Mouse (Mus musculus) heart, embryonic 15.5 days (tissue): Measurements from ENCODE around the gene Tmem38b. TPM values are rescaled to one million over a fixed set of nuclear protein-coding genes. Genes with fewer than 3 reads are reported as not detected.

Experiments
- ATAC-seq: fragments of 200-750 bp; cut with Nextera tagmentation; replicated peaks from 2 replicates; pipeline ENCODE4 v1.8.0; 2017; ENCODE audit warnings: low read depth, moderate TSS enrichment; ENCODE audit not compliant: insufficient number of reproducible peaks, insufficient read depth, low FRiP score
- H3K27ac ChIP-seq: fragments of 300-500 bp; sonication (generic); 2 replicates; pipeline ENCODE4 v1.5.1; 2015; ENCODE audit warnings: mild to moderate bottlenecking, inconsistent platforms
- H3K27me3 ChIP-seq: fragments of 300-500 bp; sonication (generic); 2 replicates; pipeline ENCODE4 v1.6.1; 2015; ENCODE audit warnings: inconsistent platforms
- H3K36me3 ChIP-seq: fragments of 300-500 bp; sonication (generic); 2 replicates; pipeline ENCODE4 v1.6.1; 2015; ENCODE audit warnings: mild to moderate bottlenecking, inconsistent platforms
- H3K4me1 ChIP-seq: fragments of 300-500 bp; sonication (generic); replicated peaks from 2 replicates; pipeline ENCODE4 v1.6.1; 2015; ENCODE audit warnings: inconsistent platforms
- H3K4me2 ChIP-seq: fragments of 300-500 bp; sonication (generic); 2 replicates; pipeline ENCODE4 v1.6.1; 2015; ENCODE audit warnings: inconsistent platforms, mild to moderate bottlenecking, moderate library complexity
- H3K4me3 ChIP-seq: fragments of 300-500 bp; sonication (generic); 2 replicates; pipeline ENCODE4 v1.5.1; 2015; ENCODE audit warnings: mild to moderate bottlenecking, inconsistent platforms
- H3K9ac ChIP-seq: fragments of 300-500 bp; sonication (generic); 2 replicates; pipeline ENCODE4 v1.6.1; 2015; ENCODE audit warnings: mild to moderate bottlenecking, inconsistent platforms
- H3K9me3 ChIP-seq: fragments of 300-500 bp; sonication (generic); replicated peaks from 2 replicates; pipeline ENCODE4 v1.6.1; 2016; ENCODE audit warnings: inconsistent platforms
- WGBS: fragments of 180-500 bp; shearing (Covaris S2); methylation state at CpG from one replicate; pipeline ENCODE4 v1.1.7; 2015; ENCODE audit warnings: mixed read lengths; 5-methylcytosine and 5-hydroxymethylcytosine counted together
- polyA plus RNA-seq: library from polyadenylated mRNA; unstranded; fragments of >200 nt; fragmentation: Nextera tagmentation; extraction: Ambion mirVana; gene quantifications from 2 replicates; pipeline ENCODE4 v1.2.1, GENCODE M21; 2015

Tmem38b gene
- polyA plus RNA-seq, 1 experiment from 2014 or later = 7.7 TPM

- H3K4me1 ChIP-seq = peaks cover 21% of the 10 kb centered on the region
- no peaks in the 10 kb centered on the region for H3K27me3 ChIP-seq
- no peaks in the 10 kb centered on the region for H3K9me3 ChIP-seq
- no peak overlapping the region for H3K4me2 ChIP-seq
- WGBS = 22% methylated on average over 3 of the region's 3 CpGs
- H3K36me3 ChIP-seq = no peaks in the 10 kb centered on the region
- peak; percentile 61; the same call in 1 of the 2 replicates for ATAC-seq
- H3K9ac ChIP-seq = no peak overlapping the region
- H3K4me3 ChIP-seq = no peak overlapping the region
- no peak overlapping the region for H3K27ac ChIP-seq
These were observed 6.5 kb downstream of the Tmem38b start for GRCm38 (mm10) chr4:53832321-53832720.

- Histone ChIP-seq H3K36me3 (no peaks in the 10 kb centered on the region), H3K4me1 (peaks cover 21% of the 10 kb centered on the region), H3K4me3 (no peak overlapping the region), H3K27me3 (no peaks in the 10 kb centered on the region), H3K27ac (no peak overlapping the region), H3K9ac (no peak overlapping the region), H3K9me3 (no peaks in the 10 kb centered on the region), H3K4me2 (no peak overlapping the region)
- ATAC-seq = 0 out of 2 replicates have a peak, but pooled peaks have one; percentile 43
- WGBS = 13% methylated on average over 5 of the region's 5 CpGs
These were observed 11.1 kb downstream of the Tmem38b start for GRCm38 (mm10) chr4:53836978-53837377.

- 67% methylated on average over 15 of the region's 15 CpGs for WGBS
- ATAC-seq = 0 out of 2 replicates have a peak, but pooled peaks have one; percentile 47
These were observed 14.5 kb downstream of the Tmem38b start for GRCm38 (mm10) chr4:53840158-53840870.

GRCm38 (mm10) chr4:53843553-53843952 is 17.7 kb downstream of the Tmem38b start:
- H3K9ac ChIP-seq = no peak overlapping the region
- peaks cover 12% of the 10 kb centered on the region for H3K4me1 ChIP-seq
- 51% methylated on average over 8 of the region's 8 CpGs for WGBS
- H3K9me3 ChIP-seq = no peaks in the 10 kb centered on the region
- H3K4me2 ChIP-seq = no peak overlapping the region
- no peaks in the 10 kb centered on the region for H3K27me3 ChIP-seq
- no peak; the same call in 1 of the 2 replicates for ATAC-seq
- no peak overlapping the region for H3K4me3 ChIP-seq
- H3K27ac ChIP-seq = no peak overlapping the region
- H3K36me3 ChIP-seq = no peaks in the 10 kb centered on the region

More at GRCm38 (mm10) chr4:53840158-53840870, 14.5 kb downstream of the Tmem38b start:
- Histone ChIP-seq H3K4me2 (no peak overlapping the region), H3K36me3 (no peaks in the 10 kb centered on the region), H3K4me1 (peaks cover 21% of the 10 kb centered on the region), H3K27me3 (no peaks in the 10 kb centered on the region), H3K9ac (no peak overlapping the region), H3K4me3 (no peak overlapping the region), H3K27ac (no peak overlapping the region), H3K9me3 (no peaks in the 10 kb centered on the region)

- Histone ChIP-seq H3K4me1 (peaks cover 12% of the 10 kb centered on the region), H3K4me3 (no peak overlapping the region), H3K27ac (no peak overlapping the region), H3K9me3 (no peaks in the 10 kb centered on the region), H3K27me3 (no peaks in the 10 kb centered on the region), H3K4me2 (no peak overlapping the region), H3K9ac (no peak overlapping the region), H3K36me3 (no peaks in the 10 kb centered on the region)
- WGBS = 56% methylated on average over 6 of the region's 6 CpGs
- ATAC-seq = no peak
These were observed 19.2 kb downstream of the Tmem38b start for GRCm38 (mm10) chr4:53844835-53845619.

GRCm38 (mm10) chr4:53845656-53846055 is 19.8 kb downstream of the Tmem38b start:
- Histone ChIP-seq H3K4me2 (no peak overlapping the region), H3K27ac (no peak overlapping the region), H3K4me1 (peaks cover 7% of the 10 kb centered on the region), H3K36me3 (no peaks in the 10 kb centered on the region), H3K4me3 (no peak overlapping the region), H3K9me3 (no peaks in the 10 kb centered on the region), H3K9ac (no peak overlapping the region), H3K27me3 (no peaks in the 10 kb centered on the region)
- WGBS = 97% methylated on average over 1 of the region's 1 CpGs
- no peak for ATAC-seq

- Histone ChIP-seq H3K4me1 (peaks cover 7% of the 10 kb centered on the region), H3K4me2 (no peak overlapping the region), H3K9ac (no peak overlapping the region), H3K27ac (no peak overlapping the region), H3K4me3 (no peak overlapping the region), H3K9me3 (no peaks in the 10 kb centered on the region), H3K27me3 (no peaks in the 10 kb centered on the region), H3K36me3 (no peaks in the 10 kb centered on the region)
- 54% methylated on average over 2 of the region's 2 CpGs for WGBS
- ATAC-seq = no peak
These were observed 20.5 kb downstream of the Tmem38b start for GRCm38 (mm10) chr4:53846326-53846725.

GRCm38 (mm10) chr4:53847541-53847940 is 21.7 kb downstream of the Tmem38b start:
- no peaks in the 10 kb centered on the region for H3K36me3 ChIP-seq
- peaks cover 7% of the 10 kb centered on the region for H3K4me1 ChIP-seq
- H3K9me3 ChIP-seq = no peaks in the 10 kb centered on the region
- no peak overlapping the region for H3K9ac ChIP-seq
- no peak for ATAC-seq
- H3K4me3 ChIP-seq = no peak overlapping the region
- no peak overlapping the region for H3K27ac ChIP-seq
- H3K4me2 ChIP-seq = no peak overlapping the region
- WGBS = 72% methylated on average over 4 of the region's 4 CpGs
- no peaks in the 10 kb centered on the region for H3K27me3 ChIP-seq

GRCm38 (mm10) chr4:53848308-53848707 is 22.5 kb downstream of the Tmem38b start:
- H3K9me3 ChIP-seq = no peaks in the 10 kb centered on the region
- H3K9ac ChIP-seq = no peak overlapping the region
- H3K36me3 ChIP-seq = no peaks in the 10 kb centered on the region
- 93% methylated on average over 3 of the region's 3 CpGs for WGBS
- peaks cover 7% of the 10 kb centered on the region for H3K4me1 ChIP-seq
- no peak overlapping the region for H3K27ac ChIP-seq
- ATAC-seq = no peak
- H3K4me2 ChIP-seq = no peak overlapping the region
- no peak overlapping the region for H3K4me3 ChIP-seq
- H3K27me3 ChIP-seq = no peaks in the 10 kb centered on the region

GRCm38 (mm10) chr4:53848816-53849215 is 23.0 kb downstream of the Tmem38b start:
- no peak overlapping the region for H3K27ac ChIP-seq
- H3K9me3 ChIP-seq = no peaks in the 10 kb centered on the region
- H3K36me3 ChIP-seq = no peaks in the 10 kb centered on the region
- H3K27me3 ChIP-seq = no peaks in the 10 kb centered on the region
- H3K4me2 ChIP-seq = no peak overlapping the region
- no peak overlapping the region for H3K4me3 ChIP-seq
- 84% methylated on average over 8 of the region's 8 CpGs for WGBS
- no peak overlapping the region for H3K9ac ChIP-seq
- peaks cover 4% of the 10 kb centered on the region for H3K4me1 ChIP-seq
- no peak for ATAC-seq

- Histone ChIP-seq H3K9ac (no peak overlapping the region), H3K4me1 (no peaks in the 10 kb centered on the region), H3K27ac (no peak overlapping the region), H3K36me3 (no peaks in the 10 kb centered on the region), H3K4me3 (no peak overlapping the region), H3K9me3 (no peaks in the 10 kb centered on the region), H3K4me2 (no peak overlapping the region), H3K27me3 (no peaks in the 10 kb centered on the region)
- ATAC-seq = no peak
- WGBS = no CpG with 5 or more reads among the region's 1 CpGs
These were observed 24.0 kb downstream of the Tmem38b start for GRCm38 (mm10) chr4:53849804-53850203.
